Mouse (Mus musculus) B cell, adult (primary cell): ENCODE results near the gene Abhd14b. TPM values are rescaled to one million over a fixed set of nuclear protein-coding genes. Genes with fewer than 3 reads are reported as not detected.

ENCODE experiments used
- total RNA-seq: library from RNA; stranded (reverse); gene quantifications from 4 replicates; pipeline ENCODE4 v1.2.4, GENCODE M21; 2023; ENCODE audit not compliant: inconsistent age

The Abhd14b gene
- 3.9 to 5.9 TPM (median 5.2 TPM) in 4 replicates for total RNA-seq

DNA sequence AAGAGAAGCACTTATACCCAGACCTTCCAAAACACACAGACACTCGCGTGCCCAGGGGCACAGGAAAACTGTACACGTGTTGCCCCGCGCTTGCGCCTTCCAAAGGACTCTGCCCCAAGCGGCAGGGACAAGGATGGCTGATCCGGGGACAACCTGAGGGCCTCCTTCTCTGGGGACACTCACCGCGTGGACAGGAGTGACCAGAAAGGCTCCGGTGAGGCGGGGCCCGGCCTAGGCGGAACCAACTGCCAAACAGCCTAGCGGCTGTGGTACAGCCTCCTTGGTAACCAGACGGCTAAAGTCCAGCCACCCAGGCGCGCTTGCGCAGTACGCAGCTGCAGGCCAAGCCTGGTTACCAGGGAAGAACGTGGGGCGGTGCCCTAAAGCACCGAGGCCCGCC lies at the start of gene Abhd14b, which contains the start of gene Abhd14a:
Gene Abhd14b, plus strand, starts transcription at position 112 of the 400 bp plus-strand sequence.
Gene Abhd14a, minus strand, starts transcription at position 331 of the 400 bp plus-strand sequence.

GRCm38 (mm10) chr9:106429221-106430014 lies 17.8 kb upstream of the Abhd14b start, which contains the start of gene Rpl29:
Gene Rpl29, plus strand, starts transcription at chr9:106429454.

GRCm38 (mm10) chr9:106453271-106454070 lies 6.2 kb downstream of the Abhd14b start, which contains the start of gene Pcbp4:
Gene Pcbp4, plus strand, starts transcription at chr9:106453291.

DNA sequence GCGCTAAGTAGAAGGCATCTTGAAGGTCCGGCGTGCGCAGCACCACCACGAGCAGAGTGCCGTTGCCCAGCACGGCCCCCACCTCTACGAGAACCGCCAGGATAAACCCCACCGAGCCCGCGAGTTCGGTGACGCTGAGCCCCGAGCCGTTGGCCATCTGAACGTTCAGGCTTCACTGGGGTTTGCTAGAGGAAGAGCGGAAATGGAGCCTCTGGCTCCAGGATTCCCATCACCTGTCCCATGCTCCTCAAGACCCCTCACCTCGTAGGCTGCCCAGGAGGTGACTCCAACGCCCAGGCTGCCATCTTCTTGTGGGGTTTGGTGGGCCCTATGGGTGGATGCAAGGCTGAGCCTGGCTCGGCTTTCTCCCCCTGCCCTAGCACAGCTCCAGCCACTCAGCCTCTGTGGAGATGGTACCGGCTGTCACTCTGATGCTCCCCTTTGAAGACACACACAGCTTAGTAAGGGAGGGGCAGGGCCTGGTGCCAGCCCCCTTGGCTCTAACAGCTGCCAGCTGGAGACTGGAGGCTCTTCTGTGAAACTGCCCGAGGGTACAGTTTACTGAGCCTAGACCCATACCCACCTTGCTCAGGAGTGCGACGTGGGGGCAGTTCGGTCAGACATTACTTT lies 18.4 kb downstream of the Abhd14b start, which contains the start of gene Gpr62:
Gene Gpr62, minus strand, starts transcription at position 368 of the 630 bp plus-strand sequence.

GRCm38 (mm10) chr9:106475663-106476001 lies 28.4 kb downstream of the Abhd14b start, which contains the start of gene Rrp9:
Gene Rrp9, plus strand, starts transcription at chr9:106475963.

DNA sequence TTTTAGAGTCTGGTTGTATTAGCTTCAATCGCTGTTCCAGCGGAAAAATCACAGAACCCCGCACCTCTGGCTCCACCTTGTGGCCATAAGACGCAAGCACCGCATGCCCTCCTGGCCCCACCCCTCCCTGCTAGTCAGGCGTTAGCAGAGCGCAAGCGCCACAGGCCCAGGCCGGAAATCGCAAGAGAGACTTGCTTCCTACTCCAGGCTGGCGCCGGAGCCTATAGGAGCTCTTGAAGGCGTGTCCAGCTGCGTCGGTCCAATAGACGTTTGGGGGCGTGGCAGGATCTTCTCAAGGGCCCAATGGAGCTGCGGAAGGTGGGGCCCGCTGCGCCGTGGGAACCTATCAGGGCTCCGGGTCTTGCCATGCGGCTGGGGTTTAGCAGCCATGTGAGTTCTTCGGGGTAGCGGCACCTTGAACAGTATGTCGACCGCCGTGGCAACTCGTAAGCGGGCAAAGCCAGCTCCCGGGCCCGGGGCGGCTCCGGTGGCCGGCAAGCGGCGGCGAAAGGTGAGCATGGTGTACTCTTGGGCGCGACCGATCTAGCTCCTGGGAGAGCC lies 29.7 kb downstream of the Abhd14b start, which contains the start of gene Parp3:
Gene Parp3, minus strand, starts transcription at position 26 of the 561 bp plus-strand sequence.

DNA sequence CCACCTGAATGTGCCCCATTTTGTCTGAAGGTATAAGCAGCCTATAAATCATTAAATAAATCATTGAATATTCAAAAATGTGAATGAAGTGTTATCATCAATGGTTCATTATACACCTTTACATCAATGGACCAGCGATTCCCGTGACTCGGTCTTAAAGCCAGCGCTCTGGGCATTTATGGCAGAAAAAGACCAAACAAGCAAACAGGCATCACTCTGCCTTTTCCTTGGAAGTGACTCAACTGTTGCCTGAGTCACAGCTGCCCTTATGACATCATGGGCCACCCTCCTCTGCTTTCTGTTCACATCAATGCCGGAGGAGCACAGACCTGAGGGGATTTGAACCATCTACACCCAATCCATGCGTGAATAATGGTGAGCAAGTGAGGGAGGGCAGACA lies 52.4 kb downstream of the Abhd14b start, which contains the start of gene Iqcf1:
Gene Iqcf1, plus strand, starts transcription at position 301 of the 400 bp plus-strand sequence.

Other genes starting within 250 kb of the Abhd14b start
- gene Ppm1m, start 247.7 kb upstream of the Abhd14b start, total RNA-seq, result 82.1 to 96.0 TPM (median 83.9 TPM) in 4 replicates
- gene Twf2, start 244.4 kb upstream of the Abhd14b start, total RNA-seq, result 65.1 to 76.7 TPM (median 68.8 TPM) in 4 replicates
- 150 to 158 TPM (median 156 TPM) in 4 replicates for gene Tlr9, start 224.9 kb upstream of the Abhd14b start, total RNA-seq
- 39.6 to 44.4 TPM (median 41.5 TPM) in 4 replicates for gene Alas1, start 198.8 kb upstream of the Abhd14b start, total RNA-seq
- 3.7 to 6.3 TPM (median 4.5 TPM) in 4 replicates for gene Poc1a, start 166.4 kb upstream of the Abhd14b start, total RNA-seq
- 27.3 to 29.8 TPM (median 27.7 TPM) in 4 replicates for gene Dusp7, start 78.8 kb upstream of the Abhd14b start, total RNA-seq
- gene Rpl29, start 18.0 kb upstream of the Abhd14b start, total RNA-seq, result 694 to 757 TPM (median 709 TPM) in 4 replicates
- gene Acy1, start 9.1 kb upstream of the Abhd14b start, total RNA-seq, result 16.8 to 22.2 TPM (median 18.6 TPM) in 4 replicates
- gene Abhd14a, start 219 bp downstream of the Abhd14b start, total RNA-seq, result 3.8 to 9.2 TPM (median 7.6 TPM) in 4 replicates
- 3.9 to 8.1 TPM (median 6.0 TPM) in 4 replicates for gene Pcbp4, start 5.8 kb downstream of the Abhd14b start, total RNA-seq
- gene Gpr62, start 18.5 kb downstream of the Abhd14b start, total RNA-seq, result 0.26 to 0.93 TPM (median 0.42 TPM) in 3 of 4 replicates, not detected in the other
- 53.8 to 65.3 TPM (median 59.2 TPM) in 4 replicates for gene Rrp9, start 28.5 kb downstream of the Abhd14b start, total RNA-seq
- gene Parp3, start 29.5 kb downstream of the Abhd14b start, total RNA-seq, result 45.8 to 57.6 TPM (median 49.2 TPM) in 4 replicates
- not detected in 4 replicates for gene Iqcf1, start 52.5 kb downstream of the Abhd14b start, total RNA-seq
- gene Iqcf5, start 67.1 kb downstream of the Abhd14b start, total RNA-seq, result 1.4 TPM in 1 of 4 replicates, not detected in the others
- gene Iqcf3, start 114.2 kb downstream of the Abhd14b start, total RNA-seq, result not detected in 4 replicates
- gene Iqcf4, start 123.5 kb downstream of the Abhd14b start, total RNA-seq, result not detected in 4 replicates
- not detected in 4 replicates for gene Iqcf6, start 179.1 kb downstream of the Abhd14b start, total RNA-seq
- gene Grm2, start 208.6 kb downstream of the Abhd14b start, total RNA-seq, result not detected in 4 replicates
- gene Tex264, start 238.5 kb downstream of the Abhd14b start, total RNA-seq, result 33.3 to 39.5 TPM (median 36.0 TPM) in 4 replicates